Mouse (Mus musculus) stomach, embryonic 16.5 days (tissue): ENCODE results near the gene Haghl. TPM values are rescaled to one million over a fixed set of nuclear protein-coding genes. Genes with fewer than 3 reads are reported as not detected.

Source experiments
- ATAC-seq: fragments of 200-750 bp; cut with Nextera tagmentation; 2 replicates; pipeline ENCODE4 v1.8.0; 2017; ENCODE audit warnings: moderate number of reproducible peaks, moderate TSS enrichment; ENCODE audit not compliant: insufficient read depth, low FRiP score
- H3K27ac ChIP-seq: fragments of 300-500 bp; sonication (generic); 2 replicates; pipeline ENCODE4 v1.5.1; 2014; ENCODE audit warnings: low read length
- H3K27me3 ChIP-seq: fragments of 300-500 bp; sonication (generic); 2 replicates; pipeline ENCODE4 v1.6.1; 2014; ENCODE audit warnings: low read length, control low read depth, mixed read lengths; ENCODE audit not compliant: control insufficient read depth, insufficient read depth
- H3K36me3 ChIP-seq: fragments of 300-500 bp; sonication (generic); 2 replicates; pipeline ENCODE4 v1.6.1; 2014; ENCODE audit warnings: low read length; ENCODE audit not compliant: control insufficient read depth, insufficient read depth
- H3K4me1 ChIP-seq: fragments of 300-500 bp; sonication (generic); 2 replicates; pipeline ENCODE4 v1.6.1; 2014; ENCODE audit warnings: low read length, control low read depth, mixed read lengths; ENCODE audit not compliant: control insufficient read depth, insufficient read depth
- H3K4me2 ChIP-seq: fragments of 300-500 bp; sonication (generic); 2 replicates; pipeline ENCODE4 v1.6.1; 2014; ENCODE audit warnings: low read depth, low read length, mixed read lengths
- H3K4me3 ChIP-seq: fragments of 300-500 bp; sonication (generic); replicated peaks from 2 replicates; pipeline ENCODE4 v1.5.1; 2014; ENCODE audit warnings: mild to moderate bottlenecking, low read length
- H3K9ac ChIP-seq: fragments of 300-500 bp; sonication (generic); 2 replicates; pipeline ENCODE4 v1.6.1; 2014; ENCODE audit warnings: low read length
- H3K9me3 ChIP-seq: fragments of 300-500 bp; sonication (generic); replicated peaks from 2 replicates; pipeline ENCODE4 v1.6.1; 2016; ENCODE audit warnings: low read length, control low read depth; ENCODE audit not compliant: control insufficient read depth
- WGBS: fragments of 180-500 bp; shearing (Covaris S2); extraction: QIAGEN DNeasy Blood & Tissue Kit; methylation state at CpG from one replicate; pipeline ENCODE4 v1.1.7; 2014; 5-methylcytosine and 5-hydroxymethylcytosine counted together
- polyA plus RNA-seq: library from polyadenylated mRNA; unstranded; fragments of >200 nt; fragmentation: Nextera tagmentation; extraction: Ambion mirVana; gene quantifications from 2 replicates; pipeline ENCODE4 v1.2.1, GENCODE M21; 2015

Haghl gene
- polyA plus RNA-seq, 1 experiment from 2014 or later = 54.2 TPM

DNA sequence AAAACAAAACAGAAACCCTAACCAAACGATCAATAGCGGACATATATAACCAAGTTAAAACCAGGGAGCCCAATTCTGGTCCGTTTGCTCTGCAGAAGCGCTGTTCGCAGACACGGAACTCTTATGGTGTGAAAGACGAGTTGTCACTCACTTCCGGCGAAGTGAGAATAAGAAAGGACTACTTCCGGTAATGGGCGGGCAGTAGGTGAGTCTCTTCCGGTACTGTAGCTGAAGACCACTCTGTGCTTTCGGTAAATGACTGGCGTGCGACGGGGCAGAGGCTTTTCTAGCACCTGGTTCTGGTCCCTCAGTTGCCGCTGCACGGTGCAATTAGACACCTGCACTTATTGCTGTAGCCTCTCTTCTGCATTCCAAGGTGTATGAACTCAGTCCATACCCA lies 38.0 kb upstream of the Haghl start, which contains the start of gene Wdr24:
Gene Wdr24, plus strand, starts transcription at position 176 of the 400 bp plus-strand sequence.
- Histone ChIP-seq H3K4me1 (peaks cover 22% of the 10 kb centered on the region), H3K4me3 (peak within 1 kb of the TSS; percentile 67), H3K4me2 (peak within 1 kb of the TSS; percentile 92), H3K36me3 (0 out of 2 replicates have a peak, but pooled peaks cover 12% of the 10 kb centered on the region), H3K9me3 (no peaks in the 10 kb centered on the region), H3K27me3 (peaks cover 17% of the 10 kb centered on the region), H3K9ac (peak within 1 kb of the TSS; percentile 83), H3K27ac (peak within 1 kb of the TSS; percentile 51)
- 1% methylated on average over 18 of the region's 18 CpGs for WGBS
- ATAC-seq = peak; percentile 53

- H3K9me3 ChIP-seq = no peaks in the 10 kb centered on the region
- H3K4me3 ChIP-seq = peak overlapping the region; percentile 26
- H3K36me3 ChIP-seq = no peaks in the 10 kb centered on the region
- ATAC-seq = peak; percentile 56; the same call in 1 of the 2 replicates
- H3K9ac ChIP-seq = 0 out of 2 replicates have a peak overlapping the region, but pooled peaks have one; percentile 2
- H3K4me2 ChIP-seq = peak overlapping the region; percentile 41
- H3K4me1 ChIP-seq = peaks cover 7% of the 10 kb centered on the region
- H3K27ac ChIP-seq = no peak overlapping the region
- 7% methylated on average over 46 of the region's 46 CpGs for WGBS
- peaks cover 26% of the 10 kb centered on the region for H3K27me3 ChIP-seq
Observed at GRCm38 (mm10) chr17:25818851-25819780, 33.6 kb upstream of the Haghl start.

GRCm38 (mm10) chr17:25817662-25818061 lies 32.2 kb upstream of the Haghl start:
- Histone ChIP-seq H3K27ac (no peak overlapping the region), H3K36me3 (no peaks in the 10 kb centered on the region)

GRCm38 (mm10) chr17:25813471-25813870 lies 28.0 kb upstream of the Haghl start:
- no peak overlapping the region for H3K9ac ChIP-seq
- H3K4me2 ChIP-seq = no peak overlapping the region
- 2% methylated on average over 20 of the region's 20 CpGs for WGBS
- H3K36me3 ChIP-seq = no peaks in the 10 kb centered on the region
- no peaks in the 10 kb centered on the region for H3K9me3 ChIP-seq
- H3K27ac ChIP-seq = no peak overlapping the region
- H3K4me3 ChIP-seq = no peak overlapping the region
- ATAC-seq = peak; percentile 28; the same call in 1 of the 2 replicates
- 0 out of 2 replicates have a peak, but pooled peaks cover 2% of the 10 kb centered on the region for H3K4me1 ChIP-seq
- H3K27me3 ChIP-seq = peaks cover 30% of the 10 kb centered on the region

More at GRCm38 (mm10) chr17:25817662-25818061, 32.2 kb upstream of the Haghl start:
- no peaks in the 10 kb centered on the region for H3K9me3 ChIP-seq
- H3K4me3 ChIP-seq = no peak overlapping the region
- 74% methylated on average over 11 of the region's 11 CpGs for WGBS
- H3K9ac ChIP-seq = no peak overlapping the region
- ATAC-seq = no peak
- peaks cover 26% of the 10 kb centered on the region for H3K27me3 ChIP-seq
- peaks cover 4% of the 10 kb centered on the region; the same call in 1 of the 2 replicates for H3K4me1 ChIP-seq
- no peak overlapping the region for H3K4me2 ChIP-seq

GRCm38 (mm10) chr17:25810890-25811289 lies 25.4 kb upstream of the Haghl start:
- Histone ChIP-seq H3K27ac (no peak overlapping the region), H3K4me2 (no peak overlapping the region), H3K9ac (no peak overlapping the region), H3K9me3 (no peaks in the 10 kb centered on the region), H3K4me1 (0 out of 2 replicates have a peak, but pooled peaks cover 2% of the 10 kb centered on the region), H3K4me3 (no peak overlapping the region), H3K36me3 (no peaks in the 10 kb centered on the region), H3K27me3 (peaks cover 27% of the 10 kb centered on the region)
- 62% methylated on average over 4 of the region's 4 CpGs for WGBS
- ATAC-seq = no peak

- Histone ChIP-seq H3K9ac (peak overlapping the region; percentile 79), H3K27ac (no peak overlapping the region), H3K27me3 (peaks cover 27% of the 10 kb centered on the region), H3K4me1 (0 out of 2 replicates have a peak, but pooled peaks cover 2% of the 10 kb centered on the region), H3K4me3 (peak overlapping the region; percentile 68), H3K9me3 (no peaks in the 10 kb centered on the region), H3K4me2 (peak overlapping the region; percentile 96), H3K36me3 (no peaks in the 10 kb centered on the region)
- ATAC-seq = peak; percentile 12; the same call in 1 of the 2 replicates
- 10% methylated on average over 24 of the region's 25 CpGs for WGBS
Observed at GRCm38 (mm10) chr17:25809606-25810340, 24.3 kb upstream of the Haghl start.

DNA sequence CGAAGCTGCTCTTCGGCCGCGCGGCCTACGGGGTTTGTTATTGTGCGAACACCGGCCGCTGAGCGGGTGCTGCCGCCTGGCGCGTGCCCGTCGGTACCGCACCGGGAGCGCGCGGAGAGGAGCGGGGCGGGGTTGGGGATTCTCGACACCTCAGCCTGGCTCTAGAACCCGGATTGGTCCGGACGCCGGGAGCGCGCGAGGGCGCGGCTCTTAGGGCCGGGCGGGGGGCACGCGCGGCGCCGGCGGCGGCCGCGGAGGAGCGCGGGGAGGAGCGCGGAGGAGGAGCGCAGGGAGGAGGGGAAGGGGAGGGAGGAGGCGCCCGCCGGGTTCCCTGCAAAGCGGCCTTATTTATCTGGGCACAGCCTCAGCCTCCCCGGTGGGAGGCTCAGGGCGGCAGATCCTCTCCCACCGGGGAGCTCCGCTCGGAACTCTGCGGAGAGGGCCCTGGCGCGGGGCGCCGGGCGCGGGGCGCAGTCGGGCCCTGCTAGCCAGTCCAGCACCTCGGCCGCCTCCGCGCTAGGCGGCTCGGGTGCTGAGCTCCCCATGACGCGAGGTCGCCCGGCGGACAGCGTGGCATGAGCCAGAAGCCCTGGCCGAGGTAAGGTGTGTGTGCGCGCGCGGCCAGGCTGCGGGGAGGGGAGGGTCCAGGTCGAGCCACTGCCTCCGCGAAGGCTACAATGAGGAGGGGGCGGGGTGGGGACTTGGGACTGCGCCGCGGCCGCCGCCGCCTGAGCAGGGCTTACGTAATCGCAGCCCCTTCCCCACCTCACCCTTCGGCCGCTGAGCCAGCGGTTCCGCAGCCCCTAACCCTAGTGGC lies 23.5 kb upstream of the Haghl start, which contains the start of gene Fbxl16:
Gene Fbxl16, plus strand, starts transcription at position 297 of the 817 bp plus-strand sequence.
- under 1% methylated on average over 84 of the region's 100 CpGs for WGBS
- peak; percentile 88 for ATAC-seq
- Histone ChIP-seq H3K4me1 (0 out of 2 replicates have a peak, but pooled peaks cover 2% of the 10 kb centered on the region), H3K4me2 (peak within 1 kb of the TSS; percentile 96), H3K4me3 (peak within 1 kb of the TSS; percentile 68), H3K9me3 (no peaks in the 10 kb centered on the region), H3K9ac (peak within 1 kb of the TSS; percentile 79), H3K27ac (no peak within 1 kb of the TSS), H3K36me3 (no peaks in the 10 kb centered on the region), H3K27me3 (peaks cover 27% of the 10 kb centered on the region)

DNA sequence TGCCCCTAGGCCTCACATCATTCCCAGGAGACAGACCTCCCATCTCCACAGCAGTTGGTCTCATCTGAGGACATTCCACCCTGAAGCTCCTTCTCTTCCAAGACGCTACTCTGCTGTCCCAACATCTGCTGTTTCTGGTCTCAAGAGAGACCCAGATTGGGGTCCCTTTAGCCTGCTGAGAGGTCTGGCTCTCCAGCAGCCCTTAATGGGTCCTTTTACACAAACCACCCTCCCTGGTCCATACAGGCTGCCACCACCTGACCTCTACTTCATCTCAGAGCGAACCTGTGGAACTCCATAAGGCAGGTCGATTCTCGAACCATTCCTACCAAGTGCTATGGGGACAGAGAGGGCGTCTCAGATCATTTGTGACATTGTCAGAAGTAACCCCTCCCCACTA lies 22.6 kb upstream of the Haghl start:
- 36% methylated on average over 5 of the region's 5 CpGs for WGBS
- Histone ChIP-seq H3K27me3 (peaks cover 27% of the 10 kb centered on the region), H3K4me2 (peak overlapping the region; percentile 96), H3K9me3 (no peaks in the 10 kb centered on the region), H3K9ac (no peak overlapping the region), H3K27ac (no peak overlapping the region), H3K4me1 (0 out of 2 replicates have a peak, but pooled peaks cover 2% of the 10 kb centered on the region), H3K4me3 (no peak overlapping the region), H3K36me3 (no peaks in the 10 kb centered on the region)
- ATAC-seq = no peak
